Mouse (Mus musculus) fibroblast of lung, adult 2 months (primary cell): Measurements from ENCODE around the gene Dchs1.
A peak's percentile ranks its signal among the peaks of the same experiment; 100 is the strongest.

Experiments
- DNase-seq: peaks from one replicate; pipeline ENCODE4 v3.0.0-alpha.2; 2011; ENCODE audit warnings: low read depth

Dchs1 gene

GRCm38 (mm10) chr7:105787285-105788140 is at the start of gene Dchs1:
Dchs1 (minus strand) TSS chr7:105787654.
- no peak for DNase-seq

GRCm38 (mm10) chr7:105824281-105824680 is 36.8 kb upstream of the Dchs1 start:
- no peak for DNase-seq

GRCm38 (mm10) chr7:105818483-105818882 is 31.0 kb upstream of the Dchs1 start:
- DNase-seq = no peak

- DNase-seq = no peak
Measured at GRCm38 (mm10) chr7:105816736-105817135, 29.3 kb upstream of the Dchs1 start.

GRCm38 (mm10) chr7:105813326-105813725 is 25.9 kb upstream of the Dchs1 start:
- DNase-seq = no peak

- no peak for DNase-seq
Measured at GRCm38 (mm10) chr7:105812566-105812965, 25.1 kb upstream of the Dchs1 start.

GRCm38 (mm10) chr7:105811516-105811915 is 24.1 kb upstream of the Dchs1 start:
- no peak for DNase-seq

- DNase-seq = peak; percentile 98
Measured at GRCm38 (mm10) chr7:105810877-105811489, 23.5 kb upstream of the Dchs1 start, which contains the start of gene Mrpl17. Mrpl17 (minus strand) TSS chr7:105811099.

GRCm38 (mm10) chr7:105810280-105810876 is 22.9 kb upstream of the Dchs1 start:
- no peak for DNase-seq

- no peak for DNase-seq
Measured at GRCm38 (mm10) chr7:105809836-105810235, 22.4 kb upstream of the Dchs1 start.

GRCm38 (mm10) chr7:105808385-105808784 is 20.9 kb upstream of the Dchs1 start:
- DNase-seq = no peak

GRCm38 (mm10) chr7:105806716-105807115 is 19.3 kb upstream of the Dchs1 start:
- no peak for DNase-seq

GRCm38 (mm10) chr7:105806125-105806524 is 18.7 kb upstream of the Dchs1 start:
- no peak for DNase-seq

GRCm38 (mm10) chr7:105803428-105803827 is 16.0 kb upstream of the Dchs1 start:
- DNase-seq = no peak

GRCm38 (mm10) chr7:105802771-105803170 is 15.3 kb upstream of the Dchs1 start:
- DNase-seq = no peak

GRCm38 (mm10) chr7:105802312-105802711 is 14.9 kb upstream of the Dchs1 start:
- no peak for DNase-seq

GRCm38 (mm10) chr7:105796972-105797371 is 9.5 kb upstream of the Dchs1 start:
- DNase-seq = no peak

GRCm38 (mm10) chr7:105795759-105796366 is 8.4 kb upstream of the Dchs1 start:
- DNase-seq = no peak

- DNase-seq = no peak
Measured at GRCm38 (mm10) chr7:105793701-105794100, 6.2 kb upstream of the Dchs1 start.

GRCm38 (mm10) chr7:105791147-105791546 is 3.7 kb upstream of the Dchs1 start:
- no peak for DNase-seq

- DNase-seq = no peak
Measured at GRCm38 (mm10) chr7:105786506-105787284, 759 bp downstream of the Dchs1 start.

GRCm38 (mm10) chr7:105784556-105784955 is 2.9 kb downstream of the Dchs1 start:
- no peak for DNase-seq
